ENCODE assay signal across 27 mouse cellular contexts in genomic region chr1:128098309-128098708, GRCm38 (mm10).
"Had no signal": no experiment of that assay in that cellular context is flagged by ENCODE, and none has a peak within 500 bp of the region (broad histone marks: within the 10 kb centered on the region; RNA-seq: fewer than 3 reads in every experiment).

No protein-coding gene starts in this region.

- H3K27ac ChIP-seq: limb, embryonic 10.5 days; limb, embryonic 12.5 days; limb, embryonic 13.5 days; limb, embryonic 15.5 days; liver, embryonic 12.5 days; liver, embryonic 13.5 days; liver, embryonic 14.5 days; liver, embryonic 15.5 days; lung, embryonic 15.5 days; macrophage; midbrain, embryonic 10.5 days; midbrain, embryonic 12.5 days; midbrain, embryonic 13.5 days; midbrain, embryonic 15.5 days; neural tube, embryonic 12.5 days had no signal

- H3K36me3 ChIP-seq: limb, embryonic 12.5 days; limb, embryonic 13.5 days; limb, embryonic 15.5 days; liver, embryonic 12.5 days; liver, embryonic 13.5 days; liver, embryonic 15.5 days; lung, embryonic 15.5 days; midbrain, embryonic 12.5 days; midbrain, embryonic 13.5 days; midbrain, embryonic 15.5 days; neural tube, embryonic 12.5 days had no signal

- H3K27me3 ChIP-seq: limb, embryonic 12.5 days; limb, embryonic 13.5 days; limb, embryonic 15.5 days; liver, embryonic 12.5 days; liver, embryonic 13.5 days; liver, embryonic 15.5 days; lung, embryonic 15.5 days; megakaryocyte, embryonic 14.5 days; midbrain, embryonic 12.5 days; midbrain, embryonic 13.5 days; midbrain, embryonic 15.5 days; neural tube, embryonic 12.5 days had no signal

- H3K4me1 ChIP-seq: limb, embryonic 13.5 days; limb, embryonic 15.5 days; lung, embryonic 15.5 days; neural tube, embryonic 12.5 days had no signal

- DNase-seq: left cerebral cortex, postnatal 4 days; liver, embryonic 13.5 days; liver, postnatal 0 days; lung, adult 18-20 months; lung, adult 2 months; lung, embryonic 14.5 days; lung, postnatal 10 days; lung, postnatal 14 days; lung, postnatal 36 days; lung, postnatal 4 days; midbrain, embryonic 14.5 days had no signal

- H3K9ac ChIP-seq: limb, embryonic 12.5 days; limb, embryonic 13.5 days; limb, embryonic 15.5 days; liver, embryonic 12.5 days; liver, embryonic 13.5 days; liver, embryonic 14.5 days; liver, embryonic 15.5 days; liver, postnatal 0 days; lung, embryonic 14.5 days; lung, embryonic 15.5 days; midbrain, embryonic 12.5 days; midbrain, embryonic 13.5 days; midbrain, embryonic 15.5 days; neural tube, embryonic 12.5 days had no signal

- H3K9me3 ChIP-seq: limb, embryonic 10.5 days; limb, embryonic 12.5 days; limb, embryonic 13.5 days; limb, embryonic 15.5 days; liver, embryonic 12.5 days; liver, embryonic 13.5 days; liver, embryonic 15.5 days; lung, embryonic 15.5 days; megakaryocyte, embryonic 14.5 days; midbrain, embryonic 10.5 days; midbrain, embryonic 12.5 days; midbrain, embryonic 13.5 days; midbrain, embryonic 15.5 days; neural tube, embryonic 12.5 days had no signal

- H3K4me3 ChIP-seq: limb, embryonic 10.5 days; limb, embryonic 12.5 days; limb, embryonic 13.5 days; limb, embryonic 15.5 days; liver, embryonic 12.5 days; liver, embryonic 13.5 days; liver, embryonic 15.5 days; lung, embryonic 15.5 days; midbrain, embryonic 10.5 days; midbrain, embryonic 12.5 days; midbrain, embryonic 13.5 days; midbrain, embryonic 15.5 days; myocyte; neural tube, embryonic 12.5 days had no signal
